Mouse (Mus musculus) testis, postnatal 10 days (tissue): Measurements from ENCODE around the gene Apip.

ENCODE experiments used
- DNase-seq: peaks from one replicate; pipeline ENCODE4 v3.0.0; 2021; ENCODE audit warnings: low spot score

Apip gene

DNA sequence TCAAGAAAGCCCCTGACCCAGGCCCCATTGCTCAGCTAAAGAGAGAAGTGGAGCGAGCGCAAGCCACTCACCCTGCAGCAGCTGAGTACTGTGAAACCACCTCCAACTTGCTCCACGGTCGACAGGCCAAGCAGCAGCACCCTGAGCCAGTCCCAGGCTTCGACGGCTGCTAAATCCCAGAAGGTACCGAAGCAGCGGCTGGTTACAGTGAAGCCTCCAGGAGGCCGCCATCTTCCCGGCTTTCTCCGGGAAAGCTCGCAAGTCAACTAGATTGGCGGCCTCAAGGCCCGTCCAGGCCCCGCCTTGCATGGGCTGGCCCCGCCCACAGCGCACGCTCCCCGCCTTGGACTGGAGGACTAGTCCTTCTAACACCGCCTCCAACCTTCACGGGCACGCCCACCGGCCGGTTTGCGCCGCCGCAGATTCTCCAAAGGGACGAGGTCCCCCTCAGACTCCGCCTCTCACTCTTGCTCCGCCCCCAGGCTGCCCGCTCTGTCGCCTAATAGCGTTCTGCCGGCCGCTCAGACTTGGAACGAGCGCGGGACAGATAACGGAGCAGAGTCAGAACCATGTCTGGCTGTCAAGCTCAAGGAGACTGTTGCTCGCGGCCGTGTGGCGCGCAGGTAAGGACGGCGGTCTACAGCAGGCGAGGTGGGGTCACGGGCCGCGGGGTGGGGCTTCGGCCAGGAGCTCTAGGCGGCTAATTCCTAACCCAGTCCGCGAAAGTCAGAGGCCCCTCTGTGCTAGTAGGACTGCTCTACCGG lies at the start of gene Apip, which contains the start of gene Pdhx:
Gene Apip (plus strand): TSS at position 457 of the 764 bp plus-strand sequence.
Gene Pdhx (minus strand): TSS at position 295 of the 764 bp plus-strand sequence.
- peak; percentile 100 for DNase-seq

DNA sequence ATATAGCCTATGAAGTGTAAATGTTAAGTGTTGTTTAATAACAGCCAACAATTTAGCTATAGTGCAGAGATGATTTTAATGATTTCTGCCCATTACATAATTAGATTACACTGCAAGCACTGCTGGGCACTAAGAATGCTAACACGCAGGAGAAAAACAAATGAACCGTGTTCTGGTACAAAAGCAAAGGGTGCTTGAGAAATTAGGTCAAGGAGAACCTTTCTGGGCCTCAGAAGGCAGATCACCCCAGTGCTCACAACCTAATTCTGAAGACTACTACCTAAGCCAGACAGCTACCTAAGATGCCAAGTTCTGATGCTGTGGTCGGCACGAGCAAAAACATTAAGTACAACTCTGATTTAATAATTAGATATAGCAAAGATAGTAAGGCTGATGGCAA lies 35.6 kb upstream of the Apip start:
- no peak for DNase-seq

DNA sequence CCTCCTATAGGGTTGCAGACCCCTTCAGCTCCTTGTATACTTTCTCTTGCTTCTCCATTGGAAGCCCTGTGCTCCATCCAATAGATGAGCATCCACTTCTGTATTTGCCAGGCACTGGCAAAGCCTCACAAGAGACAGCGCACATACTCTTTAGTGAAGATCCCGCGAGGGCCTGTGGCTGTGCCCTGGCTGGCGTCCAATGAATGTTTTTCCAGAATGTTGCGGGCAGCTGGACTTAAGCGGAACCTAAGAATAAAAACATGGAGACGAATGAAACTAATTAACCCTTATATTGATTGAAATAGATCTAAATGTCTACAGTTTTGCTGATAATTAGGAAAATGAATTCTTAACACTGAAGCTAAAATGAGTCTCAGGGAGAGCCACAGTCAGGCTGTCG lies 32.6 kb upstream of the Apip start:
- DNase-seq: peak; percentile 47

DNA sequence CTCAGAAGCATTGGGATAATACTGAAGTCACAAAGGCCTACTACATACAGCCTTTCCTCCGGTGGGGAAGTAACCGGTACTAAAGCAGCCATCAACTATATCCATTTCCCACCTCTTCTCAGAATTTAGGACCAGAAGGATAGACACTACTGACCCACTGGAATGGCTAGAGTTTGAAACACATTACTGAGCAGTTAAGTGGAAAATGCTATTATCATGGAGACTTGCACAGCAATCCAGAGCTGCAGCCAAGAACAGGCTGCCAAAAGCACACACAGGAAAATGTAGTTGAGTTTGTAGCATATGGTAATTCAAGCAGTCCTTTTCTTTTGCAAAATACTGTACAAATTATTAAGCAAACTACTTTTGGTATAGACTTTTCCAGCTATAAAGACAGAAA lies 28.2 kb upstream of the Apip start:
- no peak for DNase-seq

DNA sequence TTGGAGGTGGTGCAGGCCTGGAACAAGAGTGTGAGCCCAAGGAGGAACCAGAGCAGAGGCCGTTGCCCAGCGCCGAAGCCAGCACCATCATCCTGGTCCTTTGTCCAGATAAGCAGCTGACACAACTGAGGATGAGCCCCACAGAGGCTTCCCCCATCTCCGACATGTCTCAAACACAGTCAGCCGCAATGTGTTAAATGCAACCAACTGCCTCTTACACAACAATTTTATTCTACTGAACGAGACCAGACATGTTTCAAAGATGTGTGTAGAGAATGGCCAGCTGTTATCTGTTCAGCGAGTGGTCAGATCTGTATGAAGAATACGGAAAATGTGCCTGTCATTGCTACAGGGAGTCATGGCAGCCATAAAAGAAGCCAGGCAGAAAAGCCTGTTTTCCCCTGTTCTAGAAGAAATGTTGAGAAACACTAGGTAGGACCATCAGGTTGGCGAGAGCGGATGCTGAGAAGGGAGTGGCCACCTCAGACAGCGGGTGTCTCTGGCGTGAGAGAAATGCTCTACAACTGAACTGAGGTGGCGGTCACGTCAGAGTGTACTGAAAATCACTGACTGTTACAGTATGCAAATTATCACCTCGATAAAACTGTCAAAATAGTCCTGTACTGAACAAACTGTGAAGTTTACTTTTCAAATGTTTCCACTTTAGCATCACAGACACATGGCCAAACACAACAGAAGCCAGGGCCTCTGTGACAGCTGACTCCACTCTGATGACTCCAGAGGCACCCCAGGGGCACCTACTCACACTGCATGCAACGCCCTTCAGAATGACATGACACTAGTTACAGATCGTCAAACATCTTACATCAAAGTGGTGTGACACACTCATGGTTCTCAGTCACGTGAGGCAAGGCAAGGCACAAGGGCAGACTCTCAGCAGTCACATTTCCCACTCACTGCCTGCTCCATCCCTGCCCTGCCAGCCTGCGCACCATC lies 21.3 kb upstream of the Apip start:
- DNase-seq: no peak

- no peak for DNase-seq
Measured at GRCm38 (mm10) chr2:103055820-103056219, 17.7 kb upstream of the Apip start.

- no peak for DNase-seq
Measured at GRCm38 (mm10) chr2:103058266-103058665, 15.2 kb upstream of the Apip start.

DNA sequence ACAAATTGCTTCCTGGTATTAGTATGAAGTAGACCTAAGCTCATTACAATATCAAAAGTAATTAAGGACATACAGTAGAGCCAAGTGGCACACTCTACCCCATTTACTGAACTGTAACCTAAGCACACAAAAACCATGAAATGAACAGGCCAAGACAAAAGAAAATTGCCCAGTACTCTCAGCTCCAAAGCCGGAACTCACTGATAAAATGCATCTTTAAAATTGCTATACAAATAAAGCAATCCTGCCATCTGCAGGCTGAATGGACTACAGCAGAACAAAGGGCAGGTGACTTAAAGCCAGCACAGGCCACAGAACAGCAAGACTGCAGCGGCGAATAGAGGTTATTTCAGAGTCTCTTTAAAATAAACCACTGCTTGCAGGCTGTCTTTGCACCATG lies 10.6 kb upstream of the Apip start:
- DNase-seq: peak; percentile 54

DNA sequence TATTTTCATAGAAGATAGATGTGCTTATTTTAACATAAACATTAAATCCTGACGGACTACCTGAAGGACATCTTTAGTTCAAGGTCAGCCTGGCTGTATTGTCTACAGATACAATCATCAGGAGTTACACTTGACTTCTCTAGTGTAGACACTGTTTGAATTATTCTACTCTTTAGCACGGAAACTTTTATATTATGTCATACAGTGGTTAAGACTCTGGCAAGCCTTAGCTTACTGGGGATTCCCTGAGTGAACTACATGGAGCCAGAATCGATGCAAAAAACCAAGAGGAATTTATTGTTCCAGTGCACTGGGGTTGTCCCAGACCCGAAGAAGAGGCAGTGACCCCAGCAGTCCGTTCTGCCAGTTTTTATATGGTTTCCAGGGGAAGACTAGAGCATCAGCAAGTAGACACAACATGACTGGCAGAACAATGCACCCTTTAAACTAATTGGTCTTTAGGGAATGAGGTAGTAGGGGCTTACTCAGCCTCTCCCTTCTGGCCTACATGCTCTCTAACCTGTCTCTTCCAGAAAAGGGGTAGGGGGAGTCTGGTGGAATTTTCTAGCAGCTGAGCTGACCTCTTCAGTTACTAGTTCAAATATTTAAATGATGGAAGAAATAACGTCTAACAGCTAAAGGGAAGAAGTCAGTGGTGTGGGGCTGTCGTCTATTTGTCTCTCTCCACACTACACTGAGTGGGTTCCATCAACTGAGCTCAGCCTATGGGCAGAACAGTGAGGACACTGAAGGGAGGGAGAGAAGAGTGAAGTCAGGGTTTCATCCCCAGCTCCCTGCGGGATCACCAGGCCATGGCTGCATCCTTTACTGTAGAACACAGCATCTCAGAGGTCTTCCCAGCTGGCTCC lies 6.6 kb upstream of the Apip start:
- DNase-seq: no peak

DNA sequence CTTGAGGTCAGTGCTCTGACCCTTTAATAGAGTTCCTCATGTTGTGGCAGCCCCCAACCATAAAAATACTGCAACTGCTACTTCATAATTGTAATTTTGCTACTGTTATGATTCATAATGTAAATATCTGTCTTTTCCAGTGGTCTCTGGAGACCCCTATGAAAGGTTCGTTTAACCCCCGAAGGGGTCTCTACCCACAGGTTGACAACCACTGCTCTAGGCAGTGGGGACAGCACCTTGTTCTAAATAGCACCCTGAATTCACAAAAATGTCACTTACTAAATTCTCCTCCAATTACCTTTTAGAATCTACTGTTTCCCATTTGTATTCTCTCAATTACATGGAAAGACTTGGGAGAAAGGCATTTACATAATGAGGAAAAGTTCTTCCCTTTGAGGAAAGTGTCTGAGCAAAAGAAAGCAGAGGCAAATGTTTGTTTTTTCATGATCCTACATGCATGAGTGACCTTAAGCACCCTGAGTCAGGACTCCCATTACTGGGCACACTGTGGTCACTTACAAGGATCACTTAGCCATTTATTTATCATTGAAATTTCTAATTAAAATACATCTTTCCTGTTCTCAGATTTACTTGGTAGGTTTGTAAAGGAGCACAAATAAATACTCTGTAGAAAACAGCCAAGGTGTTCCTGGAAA lies 5.8 kb upstream of the Apip start:
- DNase-seq: no peak

DNA sequence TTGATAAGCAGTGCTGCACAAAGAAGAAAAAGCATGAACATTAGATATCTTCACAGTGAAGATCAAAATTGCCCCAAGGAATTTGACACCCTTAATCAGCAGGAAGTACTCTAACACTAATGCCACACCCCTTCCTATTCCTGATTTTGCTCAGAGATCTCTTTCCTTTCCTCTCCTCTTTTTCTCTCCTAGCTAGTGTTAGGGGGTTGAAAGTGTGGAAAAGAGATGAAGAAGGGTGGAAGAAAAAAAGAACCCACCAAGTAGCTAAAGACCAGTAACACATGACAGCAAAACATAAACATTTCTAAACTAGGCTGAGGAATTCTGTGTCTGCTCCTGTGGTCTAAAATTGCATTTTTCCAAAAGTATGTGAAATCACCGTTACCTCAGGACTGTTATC lies 4.9 kb upstream of the Apip start:
- no peak for DNase-seq

GRCm38 (mm10) chr2:103069752-103070405 lies 3.6 kb upstream of the Apip start:
- DNase-seq: no peak

DNA sequence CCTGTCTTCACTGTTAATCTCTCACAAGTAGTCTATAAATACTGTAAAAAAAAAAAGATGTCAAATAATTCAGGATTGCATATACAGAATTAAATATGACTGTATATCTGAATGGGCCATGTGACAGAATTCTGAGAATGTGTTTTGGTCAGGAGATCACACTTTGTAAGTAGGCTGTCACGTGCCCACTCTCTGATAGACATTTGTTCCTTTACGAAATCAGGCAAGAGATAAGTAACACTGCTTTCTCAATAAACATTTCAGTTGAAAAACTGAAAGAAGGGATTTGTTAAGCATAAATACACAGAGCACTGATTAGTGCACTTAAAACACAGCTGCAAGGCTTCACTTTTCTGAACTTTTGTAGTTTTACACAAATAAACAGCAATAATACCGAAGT lies 2.9 kb upstream of the Apip start:
- DNase-seq: no peak

DNA sequence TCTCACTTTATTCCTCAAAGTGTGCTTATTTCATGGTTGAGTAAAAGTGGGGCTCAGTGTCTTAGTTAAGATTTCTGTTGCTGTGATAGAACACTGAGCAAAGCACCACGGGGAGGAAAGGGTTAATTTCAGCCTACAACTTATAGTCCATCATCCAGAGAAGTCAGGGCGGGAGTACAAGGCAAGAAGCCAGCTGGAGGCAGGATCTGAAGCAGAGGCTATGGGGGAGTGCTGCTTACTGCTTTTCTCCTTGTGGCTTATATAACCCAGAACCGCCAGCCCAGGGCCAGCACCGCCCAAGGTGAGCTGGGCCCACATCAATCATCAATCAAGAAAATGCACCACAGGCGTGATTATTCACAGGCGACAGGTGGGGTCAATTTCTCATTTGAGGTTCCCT lies 7.6 kb downstream of the Apip start:
- no peak for DNase-seq

DNA sequence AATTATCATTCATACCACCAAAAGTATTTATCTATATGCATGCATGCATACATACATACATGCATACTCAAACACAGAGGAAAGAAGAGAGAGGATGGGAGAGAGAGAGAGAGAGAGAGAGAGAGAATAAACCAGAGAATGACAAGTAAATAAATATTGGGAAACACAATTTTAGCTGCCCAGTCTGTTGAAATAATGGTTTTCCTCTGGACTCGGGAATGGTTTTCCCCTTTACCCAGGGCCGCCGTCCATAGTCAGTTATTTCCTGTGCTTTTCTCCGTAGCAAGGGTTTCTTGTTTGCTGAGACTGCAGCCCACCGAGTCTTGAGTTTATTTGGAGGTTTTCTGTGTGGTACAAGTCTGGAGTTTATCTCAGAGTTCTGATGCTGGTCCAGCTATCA lies 8.2 kb downstream of the Apip start:
- DNase-seq: no peak

DNA sequence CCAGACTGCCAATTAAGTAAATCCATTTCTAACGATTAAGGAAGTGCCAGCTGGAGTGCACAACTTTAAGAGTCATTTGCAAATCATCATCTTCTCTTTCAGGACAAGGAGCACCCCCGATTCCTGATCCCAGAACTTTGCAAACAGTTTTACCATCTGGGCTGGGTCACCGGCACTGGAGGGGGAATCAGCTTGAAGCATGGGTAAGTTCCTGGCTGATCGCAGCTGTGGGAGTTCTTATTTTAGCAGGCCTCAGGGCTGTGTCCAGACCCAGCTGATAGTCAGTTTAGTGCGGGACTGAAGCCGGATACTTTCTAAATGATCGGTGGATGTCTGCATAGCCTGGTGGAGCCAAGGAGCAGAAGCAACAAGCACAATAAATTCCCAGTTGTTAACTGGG lies 9.4 kb downstream of the Apip start:
- DNase-seq: no peak

DNA sequence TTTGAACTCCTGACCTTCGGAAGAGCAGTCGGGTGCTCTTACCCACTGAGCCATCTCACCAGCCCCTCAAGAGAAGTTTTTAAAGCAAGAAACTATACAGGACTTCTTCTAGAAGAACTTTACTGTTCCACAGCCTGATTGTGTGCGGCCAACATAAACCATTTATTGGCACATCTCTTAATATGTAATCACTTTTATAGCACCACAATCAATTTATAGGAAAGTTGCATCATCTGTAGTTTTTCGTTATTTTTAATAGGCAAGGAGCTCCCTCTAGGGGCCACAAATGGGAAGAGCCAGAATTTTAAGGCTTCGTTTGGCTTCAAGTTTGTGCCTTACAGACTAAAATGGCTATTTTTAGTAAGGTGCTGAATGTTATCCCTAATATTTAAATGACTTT lies 11.0 kb downstream of the Apip start:
- DNase-seq: no peak

- no peak for DNase-seq
Measured at GRCm38 (mm10) chr2:103085633-103086032, 12.2 kb downstream of the Apip start.

DNA sequence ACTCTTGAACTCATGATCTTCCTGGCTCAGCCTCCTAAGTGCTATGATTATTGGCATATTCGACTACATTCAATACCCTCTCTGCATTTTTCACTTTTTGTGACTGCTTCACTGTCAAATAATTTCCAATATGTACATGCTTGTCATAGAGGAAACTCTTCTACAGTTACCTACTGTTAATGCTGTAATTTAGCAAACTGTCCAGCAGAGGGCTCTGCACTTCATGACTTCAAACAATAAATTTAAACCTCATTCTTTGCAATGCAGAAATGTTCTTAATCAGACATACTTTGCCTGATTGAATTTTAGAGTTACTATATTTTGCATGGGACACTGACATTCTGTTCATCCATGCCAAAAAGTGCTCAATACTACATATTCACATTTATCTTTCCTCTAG lies 13.0 kb downstream of the Apip start:
- DNase-seq: no peak

GRCm38 (mm10) chr2:103088099-103088498 lies 14.6 kb downstream of the Apip start:
- DNase-seq: no peak

- DNase-seq: no peak
Measured at GRCm38 (mm10) chr2:103089521-103089920, 16.0 kb downstream of the Apip start.
